Mouse (Mus musculus) limb, embryonic 12.5 days (tissue): ENCODE data around the gene Ercc8. TPM values are rescaled to one million over a fixed set of nuclear protein-coding genes. Genes with fewer than 3 reads are reported as not detected.

ENCODE experiments used
- ATAC-seq: fragments of 200-750 bp; cut with Nextera tagmentation; 2 replicates; pipeline ENCODE4 v1.8.0; 2017; ENCODE audit warnings: low read depth, moderate TSS enrichment; ENCODE audit not compliant: insufficient number of reproducible peaks, insufficient read depth, low FRiP score, low TSS enrichment
- H3K27ac ChIP-seq: fragments of 300-500 bp; sonication (generic); 2 replicates; pipeline ENCODE4 v1.5.1; 2016; ENCODE audit warnings: mild to moderate bottlenecking, moderate library complexity
- H3K27me3 ChIP-seq: fragments of 300-500 bp; sonication (generic); 2 replicates; pipeline ENCODE4 v1.6.1; 2016; ENCODE audit warnings: mild to moderate bottlenecking, moderate library complexity
- H3K36me3 ChIP-seq: fragments of 300-500 bp; sonication (generic); 2 replicates; pipeline ENCODE4 v1.6.1; 2016; ENCODE audit warnings: mild to moderate bottlenecking, moderate library complexity
- H3K4me1 ChIP-seq: fragments of 300-500 bp; sonication (generic); replicated peaks from 2 replicates; pipeline ENCODE4 v1.6.1; 2016
- H3K4me2 ChIP-seq: fragments of 300-500 bp; sonication (generic); 2 replicates; pipeline ENCODE4 v1.6.1; 2016; ENCODE audit warnings: mild to moderate bottlenecking, moderate library complexity
- H3K4me3 ChIP-seq: fragments of 300-500 bp; sonication (generic); replicated peaks from 2 replicates; pipeline ENCODE4 v1.5.1; 2016; ENCODE audit warnings: mild to moderate bottlenecking
- H3K9ac ChIP-seq: fragments of 300-500 bp; sonication (generic); replicated peaks from 2 replicates; pipeline ENCODE4 v1.6.1; 2016; ENCODE audit warnings: mild to moderate bottlenecking, moderate library complexity
- H3K9me3 ChIP-seq: fragments of 300-500 bp; sonication (generic); 2 replicates; pipeline ENCODE4 v1.6.1; 2016; ENCODE audit warnings: mild to moderate bottlenecking, moderate library complexity
- WGBS: fragments of 180-500 bp; shearing (Covaris S2); methylation state at CpG from one replicate; pipeline ENCODE4 v1.1.7; 2016; 5-methylcytosine and 5-hydroxymethylcytosine counted together
- polyA plus RNA-seq: library from polyadenylated mRNA; unstranded; fragments of >200 nt; fragmentation: Nextera tagmentation; extraction: Ambion mirVana; gene quantifications from 2 replicates; pipeline ENCODE4 v1.2.1, GENCODE M21; 2016

Ercc8 gene
- polyA plus RNA-seq, 1 experiment from 2014 or later: 22.5 TPM

- H3K4me3 ChIP-seq: no peak overlapping the region
- no peak overlapping the region for H3K4me2 ChIP-seq
- no peaks in the 10 kb centered on the region for H3K27me3 ChIP-seq
- 0 out of 2 replicates have a peak overlapping the region, but pooled peaks have one; percentile 8 for H3K27ac ChIP-seq
- no peaks in the 10 kb centered on the region for H3K9me3 ChIP-seq
- no peaks in the 10 kb centered on the region for H3K4me1 ChIP-seq
- no peak for ATAC-seq
- H3K9ac ChIP-seq: no peak overlapping the region
- peaks cover 25% of the 10 kb centered on the region for H3K36me3 ChIP-seq
- 94% methylated on average over 6 of the region's 6 CpGs for WGBS
Measured at GRCm38 (mm10) chr13:108195474-108195873, 36.9 kb downstream of the Ercc8 start.

GRCm38 (mm10) chr13:108204857-108205256 is 46.3 kb downstream of the Ercc8 start:
- ATAC-seq: no peak
- Histone ChIP-seq H3K9ac (no peak overlapping the region), H3K9me3 (no peaks in the 10 kb centered on the region), H3K27ac (no peak overlapping the region), H3K4me1 (no peaks in the 10 kb centered on the region), H3K36me3 (no peaks in the 10 kb centered on the region), H3K4me2 (no peak overlapping the region), H3K27me3 (no peaks in the 10 kb centered on the region), H3K4me3 (no peak overlapping the region)
- WGBS: 86% methylated on average over 3 of the region's 3 CpGs

DNA sequence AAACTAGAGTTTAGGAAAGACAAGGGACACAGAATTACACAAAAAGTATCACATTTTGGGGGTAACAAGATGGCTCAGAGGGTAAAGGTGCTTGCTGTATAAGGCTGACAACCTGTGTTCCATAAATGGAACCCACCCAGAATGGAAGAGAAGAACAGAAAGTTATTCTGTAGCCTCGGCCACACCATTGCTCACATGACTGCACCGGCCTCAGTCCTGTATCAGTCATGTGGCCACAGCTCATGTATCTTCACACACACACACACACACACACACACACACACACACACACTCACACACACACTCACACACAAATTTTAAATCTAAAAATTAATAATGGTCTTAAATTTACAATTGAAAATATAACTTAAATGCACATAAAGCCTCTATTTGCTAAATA is 48.9 kb downstream of the Ercc8 start:
- Histone ChIP-seq H3K27ac (no peak overlapping the region), H3K36me3 (no peaks in the 10 kb centered on the region), H3K9me3 (no peaks in the 10 kb centered on the region), H3K4me3 (no peak overlapping the region), H3K4me1 (no peaks in the 10 kb centered on the region), H3K4me2 (no peak overlapping the region), H3K9ac (no peak overlapping the region), H3K27me3 (peaks cover 5% of the 10 kb centered on the region)
- no peak for ATAC-seq
- 89% methylated on average over 2 of the region's 2 CpGs for WGBS

DNA sequence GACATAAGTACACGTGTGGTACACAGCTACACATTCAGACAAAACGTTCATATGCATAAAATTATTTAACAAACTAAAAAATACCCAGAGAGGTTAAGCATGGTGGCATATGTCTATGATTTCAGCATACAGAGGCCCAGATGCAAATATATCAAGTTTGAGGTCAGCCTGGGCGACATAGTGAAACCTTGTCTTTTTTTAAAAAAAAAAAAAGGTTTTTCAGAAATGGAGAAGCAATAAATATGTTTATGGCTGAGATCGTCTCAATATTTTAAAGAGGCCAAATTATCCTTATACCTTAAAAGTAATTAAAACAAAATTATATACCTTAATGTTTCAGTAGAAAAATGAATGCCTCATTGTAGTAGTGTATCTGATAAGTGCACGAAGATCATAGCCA is 49.6 kb downstream of the Ercc8 start:
- H3K9me3 ChIP-seq: no peaks in the 10 kb centered on the region
- no peak overlapping the region for H3K27ac ChIP-seq
- no peak overlapping the region for H3K9ac ChIP-seq
- H3K4me1 ChIP-seq: no peaks in the 10 kb centered on the region
- H3K4me2 ChIP-seq: no peak overlapping the region
- WGBS: 63% methylated on average over 5 of the region's 5 CpGs
- no peaks in the 10 kb centered on the region for H3K36me3 ChIP-seq
- ATAC-seq: no peak
- no peak overlapping the region for H3K4me3 ChIP-seq
- H3K27me3 ChIP-seq: peaks cover 7% of the 10 kb centered on the region

- Histone ChIP-seq H3K27ac (no peak overlapping the region), H3K4me3 (no peak overlapping the region), H3K27me3 (peaks cover 36% of the 10 kb centered on the region), H3K4me2 (no peak overlapping the region), H3K36me3 (no peaks in the 10 kb centered on the region), H3K4me1 (peaks cover 14% of the 10 kb centered on the region), H3K9ac (no peak overlapping the region), H3K9me3 (no peaks in the 10 kb centered on the region)
- no peak for ATAC-seq
- WGBS: 89% methylated on average over 8 of the region's 8 CpGs
Measured at GRCm38 (mm10) chr13:108210960-108211359, 52.4 kb downstream of the Ercc8 start.

GRCm38 (mm10) chr13:108212397-108213018 is 54.0 kb downstream of the Ercc8 start:
- Histone ChIP-seq H3K9me3 (no peaks in the 10 kb centered on the region), H3K27ac (no peak overlapping the region), H3K4me3 (no peak overlapping the region), H3K27me3 (peaks cover 46% of the 10 kb centered on the region), H3K9ac (no peak overlapping the region), H3K36me3 (no peaks in the 10 kb centered on the region), H3K4me2 (no peak overlapping the region), H3K4me1 (peaks cover 14% of the 10 kb centered on the region)
- ATAC-seq: no peak
- 58% methylated on average over 5 of the region's 5 CpGs for WGBS

- peaks cover 56% of the 10 kb centered on the region for H3K27me3 ChIP-seq
- H3K4me1 ChIP-seq: peaks cover 14% of the 10 kb centered on the region
- peak; percentile 82 for ATAC-seq
- peak within 1 kb of the TSS; percentile 100 for H3K4me2 ChIP-seq
- no peaks in the 10 kb centered on the region for H3K9me3 ChIP-seq
- under 1% methylated on average over 39 of the region's 40 CpGs for WGBS
- H3K27ac ChIP-seq: no peak within 1 kb of the TSS
- peak within 1 kb of the TSS; percentile 63 for H3K9ac ChIP-seq
- H3K36me3 ChIP-seq: no peaks in the 10 kb centered on the region
- H3K4me3 ChIP-seq: peak within 1 kb of the TSS; percentile 72
Measured at GRCm38 (mm10) chr13:108214081-108214484, 55.6 kb downstream of the Ercc8 start, which contains the start of gene Elovl7. Gene Elovl7, plus strand, starts transcription at chr13:108214404.

DNA sequence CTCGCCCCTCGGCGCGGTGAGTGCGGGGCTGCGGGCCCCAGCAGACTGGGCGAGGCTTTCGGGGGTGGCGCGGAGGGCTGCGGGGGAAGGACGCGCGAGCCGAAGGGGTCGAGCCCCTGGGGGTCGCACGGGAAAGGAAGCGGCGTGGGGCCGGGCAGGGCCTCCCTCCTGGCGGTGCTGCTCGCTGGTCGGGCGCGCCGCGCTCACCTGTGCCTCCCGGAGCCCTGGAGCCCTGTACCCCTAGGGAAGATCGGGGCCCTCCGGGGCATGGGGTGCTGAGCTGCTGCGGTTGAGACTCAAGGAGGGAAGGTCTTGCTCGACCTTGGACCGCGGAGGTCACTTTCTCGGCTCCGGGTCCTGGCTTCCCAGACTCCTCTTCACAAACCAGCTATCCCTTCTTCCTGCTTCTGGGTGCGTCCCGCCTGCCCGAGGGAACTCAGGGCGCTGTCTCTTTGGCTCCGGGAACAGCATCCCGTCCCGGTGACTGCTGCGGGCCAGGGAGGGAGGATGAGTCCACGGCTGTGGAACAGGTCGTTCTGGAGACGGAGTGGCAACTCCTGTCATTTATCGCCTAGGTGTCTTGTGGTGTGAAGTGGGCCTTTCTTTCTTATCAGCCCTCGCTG is 56.1 kb downstream of the Ercc8 start:
- Histone ChIP-seq H3K27me3 (peaks cover 56% of the 10 kb centered on the region), H3K4me3 (peak overlapping the region; percentile 72), H3K4me1 (peaks cover 14% of the 10 kb centered on the region), H3K36me3 (no peaks in the 10 kb centered on the region), H3K9ac (peak overlapping the region; percentile 63), H3K9me3 (no peaks in the 10 kb centered on the region), H3K4me2 (peak overlapping the region; percentile 100), H3K27ac (no peak overlapping the region)
- under 1% methylated on average over 37 of the region's 50 CpGs for WGBS
- no peak; the same call in 1 of the 2 replicates for ATAC-seq

DNA sequence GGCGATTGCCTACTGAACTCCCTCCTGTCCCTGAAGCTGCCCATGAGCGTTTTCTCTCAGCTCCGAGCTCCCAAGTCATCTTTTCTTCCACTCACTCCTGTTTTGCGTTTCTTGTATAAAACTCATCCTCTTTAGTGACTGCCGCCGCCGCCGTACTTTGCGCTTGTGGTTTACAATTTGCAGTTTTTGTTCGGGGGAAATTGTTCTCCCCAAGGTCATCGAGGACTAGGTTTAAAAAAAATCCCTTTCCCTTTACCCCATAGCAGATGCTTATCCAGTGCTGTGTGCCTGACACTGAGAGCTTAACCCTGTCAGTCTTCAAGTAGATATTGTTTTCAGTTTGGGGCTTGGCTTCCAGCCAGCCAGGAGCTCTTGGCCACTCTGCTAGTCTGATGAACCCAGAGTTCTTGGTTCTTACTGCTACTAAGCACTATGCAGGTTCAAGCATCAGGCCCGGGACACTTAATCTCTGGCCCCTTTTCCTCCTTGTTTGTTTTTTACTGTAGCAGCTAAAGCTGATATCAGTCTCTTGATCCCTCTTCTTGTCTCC is 56.8 kb downstream of the Ercc8 start:
- Histone ChIP-seq H3K4me1 (peaks cover 14% of the 10 kb centered on the region), H3K9ac (no peak overlapping the region), H3K9me3 (no peaks in the 10 kb centered on the region), H3K4me2 (peak overlapping the region; percentile 100), H3K4me3 (peak overlapping the region; percentile 72), H3K27ac (no peak overlapping the region), H3K36me3 (no peaks in the 10 kb centered on the region), H3K27me3 (peaks cover 56% of the 10 kb centered on the region)
- 4% methylated on average over 12 of the region's 12 CpGs for WGBS
- ATAC-seq: no peak

- H3K27me3 ChIP-seq: peaks cover 32% of the 10 kb centered on the region
- peaks cover 7% of the 10 kb centered on the region for H3K4me1 ChIP-seq
- H3K9ac ChIP-seq: no peak overlapping the region
- H3K36me3 ChIP-seq: no peaks in the 10 kb centered on the region
- H3K4me2 ChIP-seq: no peak overlapping the region
- 80% methylated on average over 7 of the region's 7 CpGs for WGBS
- no peak overlapping the region for H3K4me3 ChIP-seq
- H3K9me3 ChIP-seq: no peaks in the 10 kb centered on the region
- no peak for ATAC-seq
- H3K27ac ChIP-seq: no peak overlapping the region
Measured at GRCm38 (mm10) chr13:108219773-108220172, 61.2 kb downstream of the Ercc8 start.

DNA sequence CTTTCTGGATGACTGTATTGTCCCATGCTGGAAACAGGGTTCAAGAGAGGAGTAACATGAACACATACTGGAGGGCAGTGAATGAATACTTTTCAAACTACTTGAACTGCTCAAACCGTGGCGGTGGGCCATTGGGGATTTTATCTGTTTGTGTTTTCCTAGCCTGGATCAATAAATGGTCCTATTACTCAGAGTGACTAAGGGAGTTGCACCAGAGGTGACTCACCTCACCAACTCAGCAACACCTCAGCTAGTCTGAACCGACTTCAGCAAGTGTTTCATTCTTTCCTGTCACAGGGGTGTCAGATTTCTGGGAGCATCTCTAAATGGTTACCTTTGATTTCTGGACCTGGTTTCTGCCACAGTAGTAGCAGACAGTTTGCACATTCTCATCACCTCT is 70.7 kb downstream of the Ercc8 start:
- Histone ChIP-seq H3K4me1 (0 out of 2 replicates have a peak, but pooled peaks cover 6% of the 10 kb centered on the region), H3K9ac (no peak overlapping the region), H3K27ac (no peak overlapping the region), H3K36me3 (no peaks in the 10 kb centered on the region), H3K4me3 (no peak overlapping the region), H3K9me3 (no peaks in the 10 kb centered on the region), H3K27me3 (no peaks in the 10 kb centered on the region), H3K4me2 (no peak overlapping the region)
- ATAC-seq: no peak
- WGBS: 70% methylated on average over 3 of the region's 3 CpGs
